Mouse (Mus musculus): Measurements from ENCODE around the gene 1600002K03Rik. TPM values are rescaled to one million over a fixed set of nuclear protein-coding genes. Genes with fewer than 3 reads are reported as not detected.

1600002K03Rik gene
- polyA plus RNA-seq, 1 experiment from 2014 or later = 15.3 TPM

GRCm38 (mm10) chr10:80171760-80172526, 801 bp upstream of the 1600002K03Rik start:
- Histone ChIP-seq H3K36me3 (ENCODE audit: insufficient read depth, low read length) (peaks cover 26% of the 10 kb centered on the region), H3K4me1 (ENCODE audit: insufficient read depth, low read length) (peaks cover 36% of the 10 kb centered on the region), H3K9ac (replicated peaks; ENCODE audit: low read length) (peak overlapping the region; percentile 70; the same call in 1 of the 2 replicates), H3K9me3 (ENCODE audit: low read length) (no peaks in the 10 kb centered on the region), H3K4me3 (ENCODE audit: low read length) (no peak overlapping the region), H3K27me3 (ENCODE audit: insufficient read depth, low read length) (no peaks in the 10 kb centered on the region), H3K27ac (ENCODE audit: low read length) (peak overlapping the region; percentile 91), H3K4me2 (replicated peaks; ENCODE audit: low read depth, low read length) (peak overlapping the region; percentile 67)
- WGBS = 79% methylated on average over 45 of the region's 45 CpGs
- no peak for ATAC-seq (ENCODE audit: low FRiP score, low TSS enrichment)

- peak overlapping the region; percentile 70 for H3K9ac ChIP-seq (replicated peaks; ENCODE audit: low read length)
- H3K36me3 ChIP-seq (ENCODE audit: insufficient read depth, low read length) = peaks cover 26% of the 10 kb centered on the region
- peaks cover 33% of the 10 kb centered on the region for H3K4me1 ChIP-seq (ENCODE audit: insufficient read depth, low read length)
These were observed 614 bp downstream of the 1600002K03Rik start for GRCm38 (mm10) chr10:80173358-80173757.

GRCm38 (mm10) chr10:80173955-80174640, 1.4 kb downstream of the 1600002K03Rik start:
- Histone ChIP-seq H3K27me3 (ENCODE audit: insufficient read depth, low read length) (no peaks in the 10 kb centered on the region), H3K9me3 (ENCODE audit: low read length) (no peaks in the 10 kb centered on the region), H3K27ac (ENCODE audit: low read length) (no peak overlapping the region), H3K36me3 (ENCODE audit: insufficient read depth, low read length) (peaks cover 26% of the 10 kb centered on the region), H3K4me3 (ENCODE audit: low read length) (no peak overlapping the region), H3K9ac (replicated peaks; ENCODE audit: low read length) (no peak overlapping the region), H3K4me1 (ENCODE audit: insufficient read depth, low read length) (peaks cover 27% of the 10 kb centered on the region), H3K4me2 (replicated peaks; ENCODE audit: low read depth, low read length) (no peak overlapping the region)
- 89% methylated on average over 10 of the region's 10 CpGs for WGBS
- ATAC-seq (ENCODE audit: low FRiP score, low TSS enrichment) = no peak

More at GRCm38 (mm10) chr10:80173358-80173757, 614 bp downstream of the 1600002K03Rik start:
- ATAC-seq (ENCODE audit: low FRiP score, low TSS enrichment) = no peak
- Histone ChIP-seq H3K4me2 (replicated peaks; ENCODE audit: low read depth, low read length) (peak overlapping the region; percentile 67), H3K9me3 (ENCODE audit: low read length) (no peaks in the 10 kb centered on the region), H3K27me3 (ENCODE audit: insufficient read depth, low read length) (no peaks in the 10 kb centered on the region), H3K27ac (ENCODE audit: low read length) (peak overlapping the region; percentile 91), H3K4me3 (ENCODE audit: low read length) (peak overlapping the region; percentile 66)
- WGBS = 11% methylated on average over 11 of the region's 11 CpGs

- H3K27me3 ChIP-seq (ENCODE audit: insufficient read depth, low read length) = no peaks in the 10 kb centered on the region
- H3K4me1 ChIP-seq (ENCODE audit: insufficient read depth, low read length) = peaks cover 21% of the 10 kb centered on the region
- whole genome bisulfite sequencing = 59% methylated on average over 2 of the region's 2 CpGs
- H3K4me2 ChIP-seq (replicated peaks; ENCODE audit: low read depth, low read length) = no peak overlapping the region
- no peaks in the 10 kb centered on the region for H3K9me3 ChIP-seq (ENCODE audit: low read length)
- no peak overlapping the region for H3K4me3 ChIP-seq (ENCODE audit: low read length)
- H3K9ac ChIP-seq (replicated peaks; ENCODE audit: low read length) = no peak overlapping the region
- ATAC-seq (ENCODE audit: low FRiP score, low TSS enrichment) = no peak
- peaks cover 25% of the 10 kb centered on the region for H3K36me3 ChIP-seq (ENCODE audit: insufficient read depth, low read length)
- H3K27ac ChIP-seq (ENCODE audit: low read length) = no peak overlapping the region
These were observed 2.0 kb downstream of the 1600002K03Rik start for GRCm38 (mm10) chr10:80174705-80175104.

GRCm38 (mm10) chr10:80175536-80176269, 3.0 kb downstream of the 1600002K03Rik start:
- 25% methylated on average over 4 of the region's 4 CpGs for WGBS
- H3K9ac ChIP-seq (replicated peaks; ENCODE audit: low read length) = no peak overlapping the region

GRCm38 (mm10) chr10:80176270-80176834, 3.6 kb downstream of the 1600002K03Rik start:
- Histone ChIP-seq H3K27ac (ENCODE audit: low read length) (no peak overlapping the region), H3K9ac (replicated peaks; ENCODE audit: low read length) (no peak overlapping the region), H3K27me3 (ENCODE audit: insufficient read depth, low read length) (no peaks in the 10 kb centered on the region), H3K9me3 (ENCODE audit: low read length) (no peaks in the 10 kb centered on the region), H3K4me1 (ENCODE audit: insufficient read depth, low read length) (peaks cover 28% of the 10 kb centered on the region), H3K4me2 (replicated peaks; ENCODE audit: low read depth, low read length) (no peak overlapping the region), H3K36me3 (ENCODE audit: insufficient read depth, low read length) (peaks cover 9% of the 10 kb centered on the region), H3K4me3 (ENCODE audit: low read length) (no peak overlapping the region)
- WGBS = 73% methylated on average over 5 of the region's 5 CpGs
- no peak for ATAC-seq (ENCODE audit: low FRiP score, low TSS enrichment)

More at GRCm38 (mm10) chr10:80175536-80176269, 3.0 kb downstream of the 1600002K03Rik start:
- Histone ChIP-seq H3K27ac (ENCODE audit: low read length) (no peak overlapping the region), H3K4me3 (ENCODE audit: low read length) (no peak overlapping the region), H3K27me3 (ENCODE audit: insufficient read depth, low read length) (no peaks in the 10 kb centered on the region), H3K4me2 (replicated peaks; ENCODE audit: low read depth, low read length) (no peak overlapping the region), H3K9me3 (ENCODE audit: low read length) (no peaks in the 10 kb centered on the region), H3K36me3 (ENCODE audit: insufficient read depth, low read length) (peaks cover 16% of the 10 kb centered on the region), H3K4me1 (ENCODE audit: insufficient read depth, low read length) (peaks cover 23% of the 10 kb centered on the region)
- ATAC-seq (ENCODE audit: low FRiP score, low TSS enrichment) = no peak

GRCm38 (mm10) chr10:80177441-80178279, 4.9 kb downstream of the 1600002K03Rik start:
- Histone ChIP-seq H3K4me3 (ENCODE audit: low read length) (no peak overlapping the region), H3K27ac (ENCODE audit: low read length) (no peak overlapping the region), H3K9ac (replicated peaks; ENCODE audit: low read length) (no peak overlapping the region), H3K27me3 (ENCODE audit: insufficient read depth, low read length) (no peaks in the 10 kb centered on the region), H3K9me3 (ENCODE audit: low read length) (no peaks in the 10 kb centered on the region), H3K4me2 (replicated peaks; ENCODE audit: low read depth, low read length) (no peak overlapping the region), H3K4me1 (ENCODE audit: insufficient read depth, low read length) (peaks cover 16% of the 10 kb centered on the region), H3K36me3 (ENCODE audit: insufficient read depth, low read length) (peaks cover 3% of the 10 kb centered on the region; the same call in 1 of the 2 replicates)
- WGBS = 70% methylated on average over 7 of the region's 7 CpGs
- no peak for ATAC-seq (ENCODE audit: low FRiP score, low TSS enrichment)

- H3K4me3 ChIP-seq (ENCODE audit: low read length) = peak within 1 kb of the TSS; percentile 53
- ATAC-seq (ENCODE audit: low FRiP score, low TSS enrichment) = peak; percentile 58
- H3K27me3 ChIP-seq (ENCODE audit: insufficient read depth, low read length) = no peaks in the 10 kb centered on the region
- H3K4me2 ChIP-seq (replicated peaks; ENCODE audit: low read depth, low read length) = peak within 1 kb of the TSS; percentile 71
- H3K9ac ChIP-seq (replicated peaks; ENCODE audit: low read length) = peak within 1 kb of the TSS; percentile 75
- H3K4me1 ChIP-seq (ENCODE audit: insufficient read depth, low read length) = peaks cover 15% of the 10 kb centered on the region
- no peaks in the 10 kb centered on the region for H3K9me3 ChIP-seq (ENCODE audit: low read length)
- H3K27ac ChIP-seq (ENCODE audit: low read length) = peak within 1 kb of the TSS; percentile 23; the same call in 1 of the 2 replicates
- H3K36me3 ChIP-seq (ENCODE audit: insufficient read depth, low read length) = peaks cover 3% of the 10 kb centered on the region; the same call in 1 of the 2 replicates
- WGBS = 2% methylated on average over 68 of the region's 106 CpGs
These were observed 6.6 kb downstream of the 1600002K03Rik start, which contains the start of gene Efna2 for GRCm38 (mm10) chr10:80179068-80180051. TSS of gene Efna2 (plus strand) at chr10:80179482.
